Mouse (Mus musculus): ENCODE results near the gene Spata13. TPM values are rescaled to one million over a fixed set of nuclear protein-coding genes. Genes with fewer than 3 reads are reported as not detected.
A peak's percentile ranks its signal among the peaks of the same experiment; 100 is the strongest.

Gene Spata13
- polyA plus RNA-seq, 1 experiment, result 4.2 TPM

DNA sequence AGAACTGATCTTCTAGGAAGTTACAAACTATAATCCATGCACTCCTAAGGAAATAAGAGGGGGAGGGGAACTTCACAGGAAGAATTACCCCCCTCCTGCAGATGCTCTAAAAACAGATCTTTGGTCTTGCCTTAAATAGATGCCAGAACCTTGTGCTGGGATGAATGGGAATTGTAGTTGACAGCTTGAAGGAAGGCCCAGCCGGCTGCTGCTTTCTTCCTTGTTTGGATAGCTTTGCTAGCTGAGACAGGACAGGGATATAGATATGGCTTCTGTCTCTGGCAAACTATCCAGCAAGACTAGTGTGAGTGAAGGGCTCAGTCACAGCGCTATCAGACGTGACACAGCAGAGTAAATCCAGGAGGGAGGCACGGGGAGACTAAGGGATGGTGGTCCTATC is 99.9 kb downstream of the Spata13 start:
- no peak for TF ChIP-seq CTCF (IDR thresholded peaks at IDR 0.05; ENCODE audit: control insufficient read depth, insufficient read depth, insufficient replicate concordance, low read depth, low read length)
- Histone ChIP-seq H3K4me1 (ENCODE audit: control insufficient read depth, insufficient read depth, low read length) (peaks cover 2% of the 10 kb centered on the region), H3K27ac (ENCODE audit: control insufficient read depth, insufficient read depth, low read depth, low read length) (no peak overlapping the region), H3K4me3 (ENCODE audit: control insufficient read depth, low read depth, low read length) (no peak overlapping the region), H3K36me3 (ENCODE audit: control insufficient read depth, insufficient read depth, low read length) (no peaks in the 10 kb centered on the region), H3K27me3 (ENCODE audit: control insufficient read depth, insufficient read depth, low read length) (no peaks in the 10 kb centered on the region)

DNA sequence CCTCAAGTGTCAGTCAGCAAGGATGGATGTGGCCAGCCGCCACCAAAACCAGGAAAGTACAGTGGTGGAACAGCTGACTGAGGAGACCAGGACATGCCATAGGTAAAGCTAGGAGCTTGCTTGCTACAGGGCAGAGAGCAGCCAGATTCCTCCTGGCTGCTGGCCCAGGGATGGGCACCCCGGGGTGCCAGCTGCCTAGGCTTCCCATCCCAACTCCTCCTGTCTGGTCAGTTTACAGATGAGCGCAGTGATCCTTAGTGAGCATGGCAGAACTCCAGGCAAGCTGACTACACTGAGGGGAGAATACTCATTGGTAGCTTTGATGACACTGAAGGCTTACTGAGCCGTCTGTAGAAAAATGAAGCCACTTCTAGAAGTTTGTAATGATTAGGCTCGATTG is 101.4 kb downstream of the Spata13 start:
- H3K4me3 ChIP-seq (ENCODE audit: control insufficient read depth, low read depth, low read length), result no peak overlapping the region
- no peak overlapping the region for H3K27ac ChIP-seq (ENCODE audit: control insufficient read depth, insufficient read depth, low read depth, low read length)
- no peaks in the 10 kb centered on the region for H3K27me3 ChIP-seq (ENCODE audit: control insufficient read depth, insufficient read depth, low read length)
- peaks cover 2% of the 10 kb centered on the region for H3K4me1 ChIP-seq (ENCODE audit: control insufficient read depth, insufficient read depth, low read length)
- TF ChIP-seq CTCF (IDR thresholded peaks at IDR 0.05; ENCODE audit: control insufficient read depth, insufficient read depth, insufficient replicate concordance, low read depth, low read length) (no peak), POLR2A (IDR thresholded peaks at IDR 0.05; ENCODE audit: control insufficient read depth, low read depth, low read length) (no peak)
- no peaks in the 10 kb centered on the region for H3K36me3 ChIP-seq (ENCODE audit: control insufficient read depth, insufficient read depth, low read length)

GRCm38 (mm10) chr14:60735848-60736547 is 102.2 kb downstream of the Spata13 start:
- peaks cover 4% of the 10 kb centered on the region for H3K4me1 ChIP-seq (ENCODE audit: control insufficient read depth, insufficient read depth, low read length)
- no peaks in the 10 kb centered on the region for H3K27me3 ChIP-seq (ENCODE audit: control insufficient read depth, insufficient read depth, low read length)
- no peaks in the 10 kb centered on the region for H3K36me3 ChIP-seq (ENCODE audit: control insufficient read depth, insufficient read depth, low read length)
- no peak overlapping the region; the same call in 1 of the 2 replicates for H3K27ac ChIP-seq (ENCODE audit: control insufficient read depth, insufficient read depth, low read depth, low read length)
- TF ChIP-seq POLR2A (IDR thresholded peaks at IDR 0.05; ENCODE audit: control insufficient read depth, low read depth, low read length) (no peak), CTCF (IDR thresholded peaks at IDR 0.05; ENCODE audit: control insufficient read depth, insufficient read depth, insufficient replicate concordance, low read depth, low read length) (no peak)
- H3K4me3 ChIP-seq (ENCODE audit: control insufficient read depth, low read depth, low read length), result no peak overlapping the region

DNA sequence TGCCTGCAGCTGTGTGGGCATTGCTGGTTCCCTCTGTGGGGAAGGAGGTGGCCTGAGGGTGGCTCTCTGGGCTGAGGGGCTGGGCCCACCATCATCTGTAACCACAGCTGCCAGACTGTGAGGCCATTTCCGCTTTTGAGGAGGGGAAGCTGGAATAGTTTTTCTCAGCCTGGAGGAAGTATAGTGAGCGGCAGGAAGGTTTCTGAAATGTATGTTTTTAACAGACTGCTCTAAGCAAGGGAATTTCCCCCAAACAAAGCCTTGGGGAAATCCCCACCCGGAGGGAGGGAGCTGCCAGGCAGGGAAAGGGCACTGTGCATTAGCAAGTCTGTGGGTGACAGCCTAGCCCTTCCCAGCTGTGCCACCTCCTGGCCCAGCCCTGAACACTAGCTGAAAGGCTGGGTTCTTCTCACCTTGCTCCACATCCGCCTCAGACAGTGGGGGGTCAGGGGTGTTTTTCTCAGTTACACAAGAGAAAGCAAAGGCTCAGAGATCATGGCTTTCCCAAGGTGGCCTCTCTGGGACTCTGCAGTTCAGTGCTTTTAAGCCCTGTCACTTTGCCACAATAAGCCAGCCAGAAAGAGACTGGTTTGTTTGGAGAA is 102.9 kb downstream of the Spata13 start:
- Histone ChIP-seq H3K4me1 (ENCODE audit: control insufficient read depth, insufficient read depth, low read length) (peaks cover 4% of the 10 kb centered on the region), H3K4me3 (ENCODE audit: control insufficient read depth, low read depth, low read length) (no peak overlapping the region)
- TF ChIP-seq CTCF (IDR thresholded peaks at IDR 0.05; ENCODE audit: control insufficient read depth, insufficient read depth, insufficient replicate concordance, low read depth, low read length), result no peak
- no peak for TF ChIP-seq POLR2A (IDR thresholded peaks at IDR 0.05; ENCODE audit: control insufficient read depth, low read depth, low read length)

GRCm38 (mm10) chr14:60737202-60737611 is 103.4 kb downstream of the Spata13 start:
- no peak overlapping the region for H3K4me3 ChIP-seq (ENCODE audit: control insufficient read depth, low read depth, low read length)

More for the DNA sequence above, 102.9 kb downstream of the Spata13 start:
- Histone ChIP-seq H3K27ac (ENCODE audit: control insufficient read depth, insufficient read depth, low read depth, low read length) (peak overlapping the region; percentile 36), H3K27me3 (ENCODE audit: control insufficient read depth, insufficient read depth, low read length) (no peaks in the 10 kb centered on the region), H3K36me3 (ENCODE audit: control insufficient read depth, insufficient read depth, low read length) (no peaks in the 10 kb centered on the region)

DNA sequence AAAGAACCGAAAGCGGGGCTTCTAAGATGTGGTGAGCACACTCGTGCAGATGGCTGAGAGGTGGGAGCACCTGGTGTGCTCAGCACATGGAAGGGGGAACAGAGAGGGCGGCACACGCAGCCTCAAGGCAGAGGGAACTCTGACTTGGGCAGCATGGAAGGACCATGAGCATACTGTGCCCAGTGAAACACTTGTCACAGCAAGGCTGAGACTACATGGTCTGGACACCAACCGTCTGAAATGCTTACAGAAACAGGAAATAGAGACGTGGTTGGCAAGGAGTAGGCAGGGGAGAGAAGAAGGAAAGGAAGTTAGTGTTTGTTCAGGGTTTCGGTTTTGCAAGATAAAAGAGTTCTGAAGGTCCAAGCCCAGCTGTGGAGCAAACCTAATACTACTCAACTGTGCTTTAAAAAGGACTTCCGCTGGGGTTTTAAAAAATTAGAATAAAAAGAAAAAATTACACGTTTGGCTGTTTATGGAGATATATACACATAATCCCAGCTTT is 104.7 kb downstream of the Spata13 start:
- Histone ChIP-seq H3K4me3 (ENCODE audit: control insufficient read depth, low read depth, low read length) (no peak overlapping the region), H3K27me3 (ENCODE audit: control insufficient read depth, insufficient read depth, low read length) (no peaks in the 10 kb centered on the region), H3K4me1 (ENCODE audit: control insufficient read depth, insufficient read depth, low read length) (peaks cover 6% of the 10 kb centered on the region), H3K36me3 (ENCODE audit: control insufficient read depth, insufficient read depth, low read length) (no peaks in the 10 kb centered on the region), H3K27ac (ENCODE audit: control insufficient read depth, insufficient read depth, low read depth, low read length) (peak overlapping the region; percentile 63)
- TF ChIP-seq POLR2A (IDR thresholded peaks at IDR 0.05; ENCODE audit: control insufficient read depth, low read depth, low read length) (no peak), CTCF (IDR thresholded peaks at IDR 0.05; ENCODE audit: control insufficient read depth, insufficient read depth, insufficient replicate concordance, low read depth, low read length) (no peak)

More at GRCm38 (mm10) chr14:60737202-60737611, 103.4 kb downstream of the Spata13 start:
- TF ChIP-seq POLR2A (IDR thresholded peaks at IDR 0.05; ENCODE audit: control insufficient read depth, low read depth, low read length), result no peak
- TF ChIP-seq CTCF (IDR thresholded peaks at IDR 0.05; ENCODE audit: control insufficient read depth, insufficient read depth, insufficient replicate concordance, low read depth, low read length), result no peak
- Histone ChIP-seq H3K36me3 (ENCODE audit: control insufficient read depth, insufficient read depth, low read length) (no peaks in the 10 kb centered on the region), H3K27me3 (ENCODE audit: control insufficient read depth, insufficient read depth, low read length) (no peaks in the 10 kb centered on the region), H3K27ac (ENCODE audit: control insufficient read depth, insufficient read depth, low read depth, low read length) (no peak overlapping the region; the same call in 1 of the 2 replicates), H3K4me1 (ENCODE audit: control insufficient read depth, insufficient read depth, low read length) (peaks cover 6% of the 10 kb centered on the region)

GRCm38 (mm10) chr14:60739155-60739554 is 105.4 kb downstream of the Spata13 start:
- no peak for TF ChIP-seq CTCF (IDR thresholded peaks at IDR 0.05; ENCODE audit: control insufficient read depth, insufficient read depth, insufficient replicate concordance, low read depth, low read length)
- no peak for TF ChIP-seq POLR2A (IDR thresholded peaks at IDR 0.05; ENCODE audit: control insufficient read depth, low read depth, low read length)
- H3K27ac ChIP-seq (ENCODE audit: control insufficient read depth, insufficient read depth, low read depth, low read length), result no peak overlapping the region
- H3K4me1 ChIP-seq (ENCODE audit: control insufficient read depth, insufficient read depth, low read length), result peaks cover 6% of the 10 kb centered on the region
- H3K27me3 ChIP-seq (ENCODE audit: control insufficient read depth, insufficient read depth, low read length), result no peaks in the 10 kb centered on the region
- H3K36me3 ChIP-seq (ENCODE audit: control insufficient read depth, insufficient read depth, low read length), result no peaks in the 10 kb centered on the region
- no peak overlapping the region for H3K4me3 ChIP-seq (ENCODE audit: control insufficient read depth, low read depth, low read length)
